Mouse (Mus musculus): ENCODE data around the gene Hbb-y. TPM values are rescaled to one million over a fixed set of nuclear protein-coding genes. Genes with fewer than 3 reads are reported as not detected.

Gene Hbb-y
- polyA plus RNA-seq (2015; fragmentation: Nextera tagmentation; extraction: Ambion mirVana): 6.2 and 23.2 TPM in 2 replicates

- H3K9ac ChIP-seq (ENCODE audit: low read depth, low read length): no peak within 1 kb of the TSS
- H3K4me1 ChIP-seq (ENCODE audit: control insufficient read depth, insufficient read depth, low read length): no peaks in the 10 kb centered on the region
- H3K27ac ChIP-seq (ENCODE audit: low read length): no peak within 1 kb of the TSS
- no peak for ATAC-seq
- no peaks in the 10 kb centered on the region for H3K9me3 ChIP-seq (replicated peaks; ENCODE audit: control insufficient read depth, low read length, poor library complexity, severe bottlenecking)
- H3K4me3 ChIP-seq (ENCODE audit: low read depth, low read length): no peak within 1 kb of the TSS
- WGBS: 78% methylated on average over 2 of the region's 2 CpGs
- no peak within 1 kb of the TSS for H3K4me2 ChIP-seq (ENCODE audit: low read length)
- H3K36me3 ChIP-seq (ENCODE audit: control insufficient read depth, insufficient read depth, low read length): no peaks in the 10 kb centered on the region
- no peaks in the 10 kb centered on the region for H3K27me3 ChIP-seq (ENCODE audit: control insufficient read depth, insufficient read depth, low read depth, low read length)
Measured at GRCm38 (mm10) chr7:103853090-103853489, at the start of gene Hbb-y. Hbb-y (minus strand) TSS chr7:103853216.

- Histone ChIP-seq H3K4me2 (ENCODE audit: low read length) (no peak within 1 kb of the TSS), H3K27me3 (ENCODE audit: control insufficient read depth, insufficient read depth, low read depth, low read length) (no peaks in the 10 kb centered on the region), H3K9ac (ENCODE audit: low read depth, low read length) (no peak within 1 kb of the TSS), H3K4me1 (ENCODE audit: control insufficient read depth, insufficient read depth, low read length) (no peaks in the 10 kb centered on the region), H3K27ac (ENCODE audit: low read length) (no peak within 1 kb of the TSS), H3K9me3 (replicated peaks; ENCODE audit: control insufficient read depth, low read length, poor library complexity, severe bottlenecking) (0 out of 2 replicates have a peak, but pooled peaks cover 3% of the 10 kb centered on the region), H3K36me3 (ENCODE audit: control insufficient read depth, insufficient read depth, low read length) (no peaks in the 10 kb centered on the region), H3K4me3 (ENCODE audit: low read depth, low read length) (no peak within 1 kb of the TSS)
- no peak for ATAC-seq
- WGBS: 85% methylated on average over 1 of the region's 1 CpGs
Measured at GRCm38 (mm10) chr7:103894385-103894784, 41.4 kb upstream of the Hbb-y start, which contains the start of gene Olfr64. Olfr64 (minus strand) TSS chr7:103894485.

- ATAC-seq: no peak
Measured at GRCm38 (mm10) chr7:103886152-103886551, 33.1 kb upstream of the Hbb-y start, which contains the start of gene Olfr66. Olfr66 (minus strand) TSS chr7:103886252.

GRCm38 (mm10) chr7:103877093-103877492, 24.1 kb upstream of the Hbb-y start:
- no peak overlapping the region for H3K9ac ChIP-seq (ENCODE audit: low read depth, low read length)
- H3K4me2 ChIP-seq (ENCODE audit: low read length): no peak overlapping the region
- no peaks in the 10 kb centered on the region for H3K36me3 ChIP-seq (ENCODE audit: control insufficient read depth, insufficient read depth, low read length)
- WGBS: 86% methylated on average over 2 of the region's 2 CpGs
- no peaks in the 10 kb centered on the region for H3K4me1 ChIP-seq (ENCODE audit: control insufficient read depth, insufficient read depth, low read length)
- no peaks in the 10 kb centered on the region for H3K9me3 ChIP-seq (replicated peaks; ENCODE audit: control insufficient read depth, low read length, poor library complexity, severe bottlenecking)
- no peak overlapping the region for H3K27ac ChIP-seq (ENCODE audit: low read length)
- no peak overlapping the region for H3K4me3 ChIP-seq (ENCODE audit: low read depth, low read length)
- H3K27me3 ChIP-seq (ENCODE audit: control insufficient read depth, insufficient read depth, low read depth, low read length): no peaks in the 10 kb centered on the region
- ATAC-seq: no peak

More at GRCm38 (mm10) chr7:103886152-103886551, 33.1 kb upstream of the Hbb-y start, which contains the start of gene Olfr66:
- Histone ChIP-seq H3K27me3 (ENCODE audit: control insufficient read depth, insufficient read depth, low read depth, low read length) (no peaks in the 10 kb centered on the region), H3K4me2 (ENCODE audit: low read length) (no peak within 1 kb of the TSS), H3K27ac (ENCODE audit: low read length) (no peak within 1 kb of the TSS), H3K9ac (ENCODE audit: low read depth, low read length) (no peak within 1 kb of the TSS), H3K36me3 (ENCODE audit: control insufficient read depth, insufficient read depth, low read length) (no peaks in the 10 kb centered on the region), H3K4me3 (ENCODE audit: low read depth, low read length) (no peak within 1 kb of the TSS), H3K4me1 (ENCODE audit: control insufficient read depth, insufficient read depth, low read length) (no peaks in the 10 kb centered on the region), H3K9me3 (replicated peaks; ENCODE audit: control insufficient read depth, low read length, poor library complexity, severe bottlenecking) (no peaks in the 10 kb centered on the region)

GRCm38 (mm10) chr7:103874451-103874850, 21.4 kb upstream of the Hbb-y start:
- Histone ChIP-seq H3K9ac (ENCODE audit: low read depth, low read length) (no peak overlapping the region), H3K36me3 (ENCODE audit: control insufficient read depth, insufficient read depth, low read length) (no peaks in the 10 kb centered on the region), H3K27ac (ENCODE audit: low read length) (no peak overlapping the region), H3K4me2 (ENCODE audit: low read length) (no peak overlapping the region), H3K27me3 (ENCODE audit: control insufficient read depth, insufficient read depth, low read depth, low read length) (no peaks in the 10 kb centered on the region), H3K9me3 (replicated peaks; ENCODE audit: control insufficient read depth, low read length, poor library complexity, severe bottlenecking) (no peaks in the 10 kb centered on the region), H3K4me1 (ENCODE audit: control insufficient read depth, insufficient read depth, low read length) (no peaks in the 10 kb centered on the region), H3K4me3 (ENCODE audit: low read depth, low read length) (no peak overlapping the region)
- no peak for ATAC-seq
- WGBS: 50% methylated on average over 5 of the region's 5 CpGs

GRCm38 (mm10) chr7:103873064-103873463, 20.0 kb upstream of the Hbb-y start:
- WGBS: 14% methylated on average over 1 of the region's 1 CpGs
- no peak for ATAC-seq

GRCm38 (mm10) chr7:103870667-103871066, 17.7 kb upstream of the Hbb-y start:
- H3K27ac ChIP-seq (ENCODE audit: low read length): no peak overlapping the region
- no peaks in the 10 kb centered on the region for H3K27me3 ChIP-seq (ENCODE audit: control insufficient read depth, insufficient read depth, low read depth, low read length)
- H3K36me3 ChIP-seq (ENCODE audit: control insufficient read depth, insufficient read depth, low read length): no peaks in the 10 kb centered on the region
- no peak overlapping the region for H3K9ac ChIP-seq (ENCODE audit: low read depth, low read length)
- no peak overlapping the region for H3K4me2 ChIP-seq (ENCODE audit: low read length)
- H3K9me3 ChIP-seq (replicated peaks; ENCODE audit: control insufficient read depth, low read length, poor library complexity, severe bottlenecking): no peaks in the 10 kb centered on the region
- H3K4me1 ChIP-seq (ENCODE audit: control insufficient read depth, insufficient read depth, low read length): no peaks in the 10 kb centered on the region
- no peak overlapping the region for H3K4me3 ChIP-seq (ENCODE audit: low read depth, low read length)
- ATAC-seq: no peak

More at GRCm38 (mm10) chr7:103873064-103873463, 20.0 kb upstream of the Hbb-y start:
- Histone ChIP-seq H3K4me3 (ENCODE audit: low read depth, low read length) (no peak overlapping the region), H3K9me3 (replicated peaks; ENCODE audit: control insufficient read depth, low read length, poor library complexity, severe bottlenecking) (no peaks in the 10 kb centered on the region), H3K9ac (ENCODE audit: low read depth, low read length) (no peak overlapping the region), H3K27ac (ENCODE audit: low read length) (no peak overlapping the region), H3K4me1 (ENCODE audit: control insufficient read depth, insufficient read depth, low read length) (no peaks in the 10 kb centered on the region), H3K36me3 (ENCODE audit: control insufficient read depth, insufficient read depth, low read length) (no peaks in the 10 kb centered on the region), H3K27me3 (ENCODE audit: control insufficient read depth, insufficient read depth, low read depth, low read length) (no peaks in the 10 kb centered on the region), H3K4me2 (ENCODE audit: low read length) (no peak overlapping the region)

GRCm38 (mm10) chr7:103865716-103866115, 12.7 kb upstream of the Hbb-y start:
- no peak overlapping the region for H3K4me3 ChIP-seq (ENCODE audit: low read depth, low read length)
- no peak overlapping the region for H3K9ac ChIP-seq (ENCODE audit: low read depth, low read length)

GRCm38 (mm10) chr7:103861531-103861930, 8.5 kb upstream of the Hbb-y start:
- Histone ChIP-seq H3K27ac (ENCODE audit: low read length) (no peak overlapping the region), H3K9me3 (replicated peaks; ENCODE audit: control insufficient read depth, low read length, poor library complexity, severe bottlenecking) (no peaks in the 10 kb centered on the region), H3K4me1 (ENCODE audit: control insufficient read depth, insufficient read depth, low read length) (no peaks in the 10 kb centered on the region), H3K4me2 (ENCODE audit: low read length) (no peak overlapping the region), H3K27me3 (ENCODE audit: control insufficient read depth, insufficient read depth, low read depth, low read length) (no peaks in the 10 kb centered on the region), H3K9ac (ENCODE audit: low read depth, low read length) (no peak overlapping the region), H3K4me3 (ENCODE audit: low read depth, low read length) (no peak overlapping the region), H3K36me3 (ENCODE audit: control insufficient read depth, insufficient read depth, low read length) (no peaks in the 10 kb centered on the region)
- 83% methylated on average over 3 of the region's 3 CpGs for WGBS
- ATAC-seq: no peak

More at GRCm38 (mm10) chr7:103865716-103866115, 12.7 kb upstream of the Hbb-y start:
- Histone ChIP-seq H3K27me3 (ENCODE audit: control insufficient read depth, insufficient read depth, low read depth, low read length) (no peaks in the 10 kb centered on the region), H3K4me2 (ENCODE audit: low read length) (no peak overlapping the region), H3K36me3 (ENCODE audit: control insufficient read depth, insufficient read depth, low read length) (no peaks in the 10 kb centered on the region), H3K27ac (ENCODE audit: low read length) (no peak overlapping the region), H3K9me3 (replicated peaks; ENCODE audit: control insufficient read depth, low read length, poor library complexity, severe bottlenecking) (no peaks in the 10 kb centered on the region), H3K4me1 (ENCODE audit: control insufficient read depth, insufficient read depth, low read length) (no peaks in the 10 kb centered on the region)
- ATAC-seq: no peak

Data from midbrain, embryonic 16.5 days (tissue).